Mouse (Mus musculus) stomach, embryonic 14.5 days (tissue): Measurements from ENCODE around the gene Uhrf2. TPM values are rescaled to one million over a fixed set of nuclear protein-coding genes. Genes with fewer than 3 reads are reported as not detected.
A peak's percentile ranks its signal among the peaks of the same experiment; 100 is the strongest.

Source experiments
- ATAC-seq: fragments of 200-750 bp; cut with Nextera tagmentation; 2 replicates; pipeline ENCODE4 v1.8.0; 2017; ENCODE audit warnings: low read depth, moderate TSS enrichment; ENCODE audit not compliant: insufficient number of reproducible peaks, insufficient read depth, low FRiP score
- H3K27ac ChIP-seq: fragments of 300-500 bp; sonication (generic); 2 replicates; pipeline ENCODE4 v1.5.1; 2014; ENCODE audit warnings: mild to moderate bottlenecking, low read length, moderate library complexity, mixed read lengths
- H3K27me3 ChIP-seq: fragments of 300-500 bp; sonication (generic); 2 replicates; pipeline ENCODE4 v1.6.1; 2014; ENCODE audit warnings: low read length, control low read depth, mixed read lengths; ENCODE audit not compliant: control insufficient read depth, insufficient read depth
- H3K36me3 ChIP-seq: fragments of 300-500 bp; sonication (generic); 2 replicates; pipeline ENCODE4 v1.6.1; 2014; ENCODE audit warnings: mild to moderate bottlenecking, control low read depth, low read length, moderate library complexity, mixed read lengths; ENCODE audit not compliant: control insufficient read depth, insufficient read depth
- H3K4me1 ChIP-seq: fragments of 300-500 bp; sonication (generic); 2 replicates; pipeline ENCODE4 v1.6.1; 2014; ENCODE audit warnings: low read length, control low read depth, mixed read lengths; ENCODE audit not compliant: control insufficient read depth, insufficient read depth
- H3K4me2 ChIP-seq: fragments of 300-500 bp; sonication (generic); replicated peaks from 2 replicates; pipeline ENCODE4 v1.6.1; 2014; ENCODE audit warnings: low read depth, low read length, control low read depth
- H3K4me3 ChIP-seq: fragments of 300-500 bp; sonication (generic); 2 replicates; pipeline ENCODE4 v1.5.1; 2014; ENCODE audit warnings: low read depth, low read length, control low read depth
- H3K9ac ChIP-seq: fragments of 300-500 bp; sonication (generic); replicated peaks from 2 replicates; pipeline ENCODE4 v1.6.1; 2014; ENCODE audit warnings: low read depth, mild to moderate bottlenecking, control low read depth, low read length, moderate library complexity, mixed read lengths
- H3K9me3 ChIP-seq: fragments of 300-500 bp; sonication (generic); 2 replicates; pipeline ENCODE4 v1.6.1; 2016; ENCODE audit warnings: low read depth, low read length, control low read depth; ENCODE audit not compliant: control insufficient read depth
- WGBS: fragments of 180-500 bp; shearing (Covaris S2); extraction: QIAGEN DNeasy Blood & Tissue Kit; methylation state at CpG from one replicate; pipeline ENCODE4 v1.1.7; 2014; 5-methylcytosine and 5-hydroxymethylcytosine counted together
- polyA plus RNA-seq: library from polyadenylated mRNA; unstranded; fragments of >200 nt; fragmentation: Nextera tagmentation; extraction: Ambion mirVana; gene quantifications from 2 replicates; pipeline ENCODE4 v1.2.1, GENCODE M21; 2014

The Uhrf2 gene
- polyA plus RNA-seq, 1 experiment from 2014 or later: 90.1 TPM

DNA sequence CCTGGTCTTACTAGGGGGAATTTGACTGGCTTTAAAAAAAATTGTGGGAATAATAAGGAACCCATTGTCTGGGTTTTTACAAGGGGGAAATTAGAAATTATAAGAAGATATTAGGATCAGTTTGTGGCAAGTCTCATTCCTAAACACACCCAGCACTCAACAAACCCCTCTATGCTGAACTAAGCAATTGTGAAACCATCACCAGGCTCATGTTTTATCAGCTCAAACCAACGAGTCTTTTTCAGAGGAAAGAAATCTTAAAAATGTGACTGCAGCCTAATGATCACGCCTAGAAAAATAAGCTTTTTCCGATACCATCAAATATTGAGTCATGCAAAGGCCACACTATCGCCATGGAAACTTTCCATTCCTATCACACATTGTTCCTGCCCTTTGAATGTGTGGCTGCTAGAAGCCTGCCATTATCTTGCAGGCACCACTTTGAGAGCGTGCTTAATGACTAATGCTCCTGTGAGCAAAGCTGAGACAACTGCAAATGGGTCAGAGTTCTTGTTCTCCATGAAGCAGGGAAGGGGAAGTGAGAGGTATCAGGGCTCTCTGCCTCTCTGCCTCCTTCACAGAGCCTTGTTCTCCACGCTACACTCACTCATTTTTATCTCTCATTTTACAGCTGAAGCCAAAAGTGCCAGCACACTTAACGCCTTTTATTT lies 94.8 kb downstream of the Uhrf2 start:
- H3K4me2 ChIP-seq: no peak overlapping the region
- no peaks in the 10 kb centered on the region for H3K9me3 ChIP-seq
- H3K27ac ChIP-seq: peak overlapping the region; percentile 55; the same call in 1 of the 2 replicates
- H3K36me3 ChIP-seq: no peaks in the 10 kb centered on the region
- no peak overlapping the region for H3K4me3 ChIP-seq
- peak; percentile 88 for ATAC-seq
- no peak overlapping the region for H3K9ac ChIP-seq
- no peaks in the 10 kb centered on the region for H3K27me3 ChIP-seq
- WGBS: 58% methylated on average over 7 of the region's 7 CpGs
- no peaks in the 10 kb centered on the region for H3K4me1 ChIP-seq

DNA sequence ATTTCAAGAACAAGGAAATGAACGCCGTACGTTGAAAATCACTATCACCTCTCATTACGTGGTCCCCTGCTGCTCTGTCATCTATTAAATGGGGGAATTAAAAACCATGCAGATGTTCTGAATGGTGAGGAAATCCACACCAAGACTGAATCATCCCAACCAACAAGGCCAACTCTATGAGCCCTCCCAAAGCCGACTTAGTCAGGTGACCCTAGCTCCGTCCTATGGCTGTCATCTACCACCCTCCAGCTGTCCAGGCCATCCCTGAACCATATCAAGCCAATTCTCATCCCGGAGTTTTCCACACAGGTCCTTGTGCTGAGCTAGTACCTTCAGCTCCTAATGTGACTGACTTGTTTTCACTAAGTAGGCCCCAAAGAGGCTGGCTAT lies 95.4 kb downstream of the Uhrf2 start:
- no peak for ATAC-seq
- Histone ChIP-seq H3K9ac (no peak overlapping the region), H3K9me3 (no peaks in the 10 kb centered on the region), H3K4me1 (no peaks in the 10 kb centered on the region), H3K27ac (peak overlapping the region; percentile 33; the same call in 1 of the 2 replicates), H3K4me2 (no peak overlapping the region), H3K27me3 (no peaks in the 10 kb centered on the region), H3K36me3 (no peaks in the 10 kb centered on the region), H3K4me3 (no peak overlapping the region)
- WGBS: 82% methylated on average over 7 of the region's 7 CpGs

DNA sequence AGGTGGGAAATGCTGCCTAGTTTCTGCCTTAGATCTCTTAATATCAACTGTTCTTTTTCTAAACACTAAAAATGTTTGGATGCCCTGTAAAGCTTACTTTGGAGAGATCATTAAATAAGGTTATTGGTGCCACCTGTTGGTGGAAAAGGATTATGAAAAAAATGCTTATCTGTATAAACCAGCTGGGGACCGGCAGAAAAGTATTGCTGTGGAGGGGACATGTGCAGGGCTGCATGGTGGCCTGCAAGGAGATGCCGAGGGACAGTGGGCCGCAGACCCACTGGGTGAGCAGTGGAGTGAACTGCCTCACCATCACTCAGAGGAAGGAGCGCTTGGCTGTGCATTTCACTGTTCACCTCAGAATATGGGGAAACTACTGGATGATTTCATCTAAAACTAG lies 97.9 kb downstream of the Uhrf2 start:
- WGBS: 60% methylated on average over 4 of the region's 4 CpGs
- ATAC-seq: no peak
- H3K9me3 ChIP-seq: no peaks in the 10 kb centered on the region
- no peak overlapping the region for H3K4me2 ChIP-seq
- no peaks in the 10 kb centered on the region for H3K4me1 ChIP-seq
- H3K9ac ChIP-seq: no peak overlapping the region
- H3K27me3 ChIP-seq: no peaks in the 10 kb centered on the region
- no peaks in the 10 kb centered on the region for H3K36me3 ChIP-seq
- H3K27ac ChIP-seq: no peak overlapping the region
- no peak overlapping the region for H3K4me3 ChIP-seq

- ATAC-seq: no peak
- no peak overlapping the region for H3K9ac ChIP-seq
- 71% methylated on average over 1 of the region's 1 CpGs for WGBS
These were observed 106.0 kb downstream of the Uhrf2 start for GRCm38 (mm10) chr19:30136308-30136707.

More at GRCm38 (mm10) chr19:30136308-30136707, 106.0 kb downstream of the Uhrf2 start:
- Histone ChIP-seq H3K27me3 (no peaks in the 10 kb centered on the region), H3K4me2 (no peak overlapping the region), H3K4me3 (no peak overlapping the region), H3K27ac (no peak overlapping the region), H3K9me3 (no peaks in the 10 kb centered on the region), H3K4me1 (no peaks in the 10 kb centered on the region), H3K36me3 (no peaks in the 10 kb centered on the region)

Other genes starting within 250 kb of the Uhrf2 start
- gene 9930021J03Rik, start 224.5 kb upstream of the Uhrf2 start, polyA plus RNA-seq: 8.9 and 10.2 TPM in 2 replicates
- 20.2 and 21.2 TPM in 2 replicates for gene Ranbp6, start 217.5 kb upstream of the Uhrf2 start, polyA plus RNA-seq
- gene Il33, start 105.4 kb upstream of the Uhrf2 start, polyA plus RNA-seq: 10.5 and 12.0 TPM in 2 replicates
- not detected in 2 replicates for gene Trpd52l3, start 26.7 kb upstream of the Uhrf2 start, polyA plus RNA-seq
- gene Gldc, start 144.9 kb downstream of the Uhrf2 start, polyA plus RNA-seq: 3.7 and 5.3 TPM in 2 replicates
- not detected in 2 replicates for gene Mbl2, start 202.4 kb downstream of the Uhrf2 start, polyA plus RNA-seq